Mouse (Mus musculus) kidney, embryonic 16.5 days (tissue): ENCODE data around the gene Cdc6. TPM values are rescaled to one million over a fixed set of nuclear protein-coding genes. Genes with fewer than 3 reads are reported as not detected.
A peak's percentile ranks its signal among the peaks of the same experiment; 100 is the strongest.
"Not testable (repeated sequence)": the region's sequence is repeated elsewhere in the genome, so short reads cannot be mapped to it uniquely, and the experiment has no call there.

Experiments
- ATAC-seq: fragments of 200-750 bp; cut with Nextera tagmentation; 2 replicates; pipeline ENCODE4 v1.8.0; 2017; ENCODE audit warnings: moderate TSS enrichment; ENCODE audit not compliant: low FRiP score, low TSS enrichment
- H3K27ac ChIP-seq: fragments of 300-500 bp; sonication (generic); 2 replicates; pipeline ENCODE4 v1.5.1; 2014; ENCODE audit warnings: low read length
- H3K27me3 ChIP-seq: fragments of 300-500 bp; sonication (generic); 2 replicates; pipeline ENCODE4 v1.6.1; 2014; ENCODE audit warnings: low read length, control low read depth, mixed read lengths; ENCODE audit not compliant: insufficient read depth
- H3K36me3 ChIP-seq: fragments of 300-500 bp; sonication (generic); 2 replicates; pipeline ENCODE4 v1.6.1; 2014; ENCODE audit warnings: low read length, control low read depth, mixed read lengths; ENCODE audit not compliant: insufficient read depth
- H3K4me1 ChIP-seq: fragments of 300-500 bp; sonication (generic); 2 replicates; pipeline ENCODE4 v1.6.1; 2014; ENCODE audit warnings: low read length, control low read depth, mixed read lengths; ENCODE audit not compliant: insufficient read depth
- H3K4me2 ChIP-seq: fragments of 300-500 bp; sonication (generic); replicated peaks from 2 replicates; pipeline ENCODE4 v1.6.1; 2014; ENCODE audit warnings: low read depth, low read length
- H3K4me3 ChIP-seq: fragments of 300-500 bp; sonication (generic); 2 replicates; pipeline ENCODE4 v1.5.1; 2014; ENCODE audit warnings: mild to moderate bottlenecking, low read length
- H3K9ac ChIP-seq: fragments of 300-500 bp; sonication (generic); replicated peaks from 2 replicates; pipeline ENCODE4 v1.6.1; 2014; ENCODE audit warnings: low read length
- H3K9me3 ChIP-seq: fragments of 300-500 bp; sonication (generic); 2 replicates; pipeline ENCODE4 v1.6.1; 2016; ENCODE audit warnings: low read length, control low read depth
- WGBS: fragments of 180-500 bp; shearing (Covaris S2); extraction: QIAGEN DNeasy Blood & Tissue Kit; methylation state at CpG from one replicate; pipeline ENCODE4 v1.1.7; 2014; 5-methylcytosine and 5-hydroxymethylcytosine counted together
- polyA plus RNA-seq: library from polyadenylated mRNA; unstranded; fragments of >200 nt; fragmentation: Nextera tagmentation; extraction: Ambion mirVana; gene quantifications from 2 replicates; pipeline ENCODE4 v1.2.1, GENCODE M21; 2015

The Cdc6 gene
- polyA plus RNA-seq, 1 experiment from 2014 or later: 36.2 TPM

- Histone ChIP-seq H3K27me3 (no peaks in the 10 kb centered on the region), H3K27ac (peak overlapping the region; percentile 62), H3K4me2 (no peak overlapping the region), H3K9ac (no peak overlapping the region), H3K4me1 (peaks cover 38% of the 10 kb centered on the region), H3K36me3 (peaks cover 10% of the 10 kb centered on the region), H3K9me3 (no peaks in the 10 kb centered on the region), H3K4me3 (no peak overlapping the region)
- no peak for ATAC-seq
- 57% methylated on average over 4 of the region's 4 CpGs for WGBS
Observed at GRCm38 (mm10) chr11:98905583-98905982, 2.0 kb upstream of the Cdc6 start.

- Histone ChIP-seq H3K4me2 (peak overlapping the region; percentile 97), H3K9ac (no peak overlapping the region; the same call in 1 of the 2 replicates), H3K27me3 (no peaks in the 10 kb centered on the region), H3K27ac (no peak overlapping the region), H3K4me1 (peaks cover 38% of the 10 kb centered on the region), H3K9me3 (no peaks in the 10 kb centered on the region), H3K4me3 (peak overlapping the region; percentile 66), H3K36me3 (peaks cover 5% of the 10 kb centered on the region; the same call in 1 of the 2 replicates)
- 59% methylated on average over 5 of the region's 5 CpGs for WGBS
- no peak for ATAC-seq
Observed at GRCm38 (mm10) chr11:98907063-98907436, 551 bp upstream of the Cdc6 start.

- WGBS: 38% methylated on average over 6 of the region's 6 CpGs
- Histone ChIP-seq H3K4me3 (no peak overlapping the region), H3K27ac (no peak overlapping the region), H3K4me1 (peaks cover 20% of the 10 kb centered on the region), H3K27me3 (no peaks in the 10 kb centered on the region), H3K36me3 (peaks cover 13% of the 10 kb centered on the region), H3K9ac (peak overlapping the region; percentile 57), H3K9me3 (no peaks in the 10 kb centered on the region), H3K4me2 (peak overlapping the region; percentile 97)
- ATAC-seq: no peak
Observed at GRCm38 (mm10) chr11:98909654-98910053, 2.1 kb downstream of the Cdc6 start.

DNA sequence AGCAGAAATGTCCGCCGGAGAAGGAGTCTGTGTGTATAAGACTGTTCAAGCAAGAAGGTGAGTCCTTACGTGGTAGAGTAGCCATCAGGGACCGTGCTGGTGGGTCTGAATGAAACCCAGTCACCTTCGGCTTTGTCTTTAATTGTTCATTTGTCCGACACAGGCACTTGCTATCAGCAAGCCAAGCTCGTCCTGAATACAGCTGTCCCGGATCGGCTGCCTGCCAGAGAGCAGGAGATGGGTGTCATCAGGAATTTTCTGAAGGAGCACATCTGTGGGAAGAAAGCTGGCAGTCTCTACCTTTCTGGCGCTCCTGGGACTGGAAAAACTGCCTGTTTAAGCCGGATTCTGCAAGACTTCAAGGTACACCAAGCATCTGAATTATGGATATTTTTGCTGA, 2.8 kb downstream of the Cdc6 start:
- H3K4me2 ChIP-seq: no peak overlapping the region
- no peak overlapping the region for H3K27ac ChIP-seq
- H3K9me3 ChIP-seq: no peaks in the 10 kb centered on the region
- peaks cover 20% of the 10 kb centered on the region for H3K4me1 ChIP-seq
- H3K4me3 ChIP-seq: no peak overlapping the region
- ATAC-seq: no peak
- WGBS: 89% methylated on average over 11 of the region's 11 CpGs
- H3K9ac ChIP-seq: no peak overlapping the region
- no peaks in the 10 kb centered on the region for H3K27me3 ChIP-seq
- peaks cover 19% of the 10 kb centered on the region for H3K36me3 ChIP-seq

- Histone ChIP-seq H3K4me1 (peaks cover 20% of the 10 kb centered on the region), H3K36me3 (peaks cover 27% of the 10 kb centered on the region), H3K4me3 (no peak overlapping the region), H3K9ac (no peak overlapping the region), H3K27ac (no peak overlapping the region), H3K9me3 (no peaks in the 10 kb centered on the region), H3K4me2 (no peak overlapping the region), H3K27me3 (no peaks in the 10 kb centered on the region)
- no peak for ATAC-seq
- 90% methylated on average over 5 of the region's 5 CpGs for WGBS
Observed at GRCm38 (mm10) chr11:98911498-98911897, 3.9 kb downstream of the Cdc6 start.

DNA sequence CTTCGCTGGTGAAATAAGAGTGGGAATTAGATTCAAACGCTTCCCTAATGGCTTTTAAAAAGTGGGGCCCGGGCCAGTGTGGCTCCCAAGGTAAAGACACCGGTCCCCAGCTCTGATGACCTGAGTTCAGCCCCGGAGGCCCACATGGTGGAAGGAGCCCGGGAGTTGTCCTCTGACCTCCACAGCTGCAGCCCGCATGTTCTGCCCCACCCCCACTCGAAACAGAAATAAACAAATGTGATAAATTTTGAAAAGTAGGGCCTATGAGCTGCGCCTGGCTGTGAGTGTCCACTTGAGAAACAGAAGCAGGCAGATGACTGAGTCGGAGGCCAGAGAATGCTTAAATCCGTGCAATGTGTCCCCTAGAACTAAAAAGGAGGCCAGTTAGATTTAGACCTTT, 6.6 kb downstream of the Cdc6 start:
- H3K4me1 ChIP-seq: peaks cover 7% of the 10 kb centered on the region
- no peaks in the 10 kb centered on the region for H3K9me3 ChIP-seq
- no peak overlapping the region for H3K4me2 ChIP-seq
- 65% methylated on average over 11 of the region's 11 CpGs for WGBS
- no peak for ATAC-seq
- H3K4me3 ChIP-seq: no peak overlapping the region
- no peak overlapping the region for H3K9ac ChIP-seq
- no peak overlapping the region for H3K27ac ChIP-seq
- peaks cover 44% of the 10 kb centered on the region for H3K36me3 ChIP-seq
- no peaks in the 10 kb centered on the region for H3K27me3 ChIP-seq

- not testable (repeated sequence) for H3K9me3 ChIP-seq, H3K4me1 ChIP-seq, H3K4me2 ChIP-seq, H3K9ac ChIP-seq, H3K4me3 ChIP-seq, H3K27ac ChIP-seq, H3K27me3 ChIP-seq, ATAC-seq
- H3K36me3 ChIP-seq: peaks cover 55% of the 10 kb centered on the region
- WGBS: 97% methylated on average over 3 of the region's 3 CpGs
Observed at GRCm38 (mm10) chr11:98916376-98916775, 8.8 kb downstream of the Cdc6 start.

- H3K4me3 ChIP-seq: no peak overlapping the region
- H3K27me3 ChIP-seq: no peaks in the 10 kb centered on the region
- peaks cover 7% of the 10 kb centered on the region; the same call in 1 of the 2 replicates for H3K4me1 ChIP-seq
- H3K36me3 ChIP-seq: peaks cover 55% of the 10 kb centered on the region
- ATAC-seq: no peak
- H3K4me2 ChIP-seq: no peak overlapping the region
- no peak overlapping the region for H3K9ac ChIP-seq
- H3K27ac ChIP-seq: 0 out of 2 replicates have a peak overlapping the region, but pooled peaks have one; percentile 16
- 65% methylated on average over 13 of the region's 13 CpGs for WGBS
- H3K9me3 ChIP-seq: no peaks in the 10 kb centered on the region
Observed at GRCm38 (mm10) chr11:98917428-98918005, 9.9 kb downstream of the Cdc6 start.

DNA sequence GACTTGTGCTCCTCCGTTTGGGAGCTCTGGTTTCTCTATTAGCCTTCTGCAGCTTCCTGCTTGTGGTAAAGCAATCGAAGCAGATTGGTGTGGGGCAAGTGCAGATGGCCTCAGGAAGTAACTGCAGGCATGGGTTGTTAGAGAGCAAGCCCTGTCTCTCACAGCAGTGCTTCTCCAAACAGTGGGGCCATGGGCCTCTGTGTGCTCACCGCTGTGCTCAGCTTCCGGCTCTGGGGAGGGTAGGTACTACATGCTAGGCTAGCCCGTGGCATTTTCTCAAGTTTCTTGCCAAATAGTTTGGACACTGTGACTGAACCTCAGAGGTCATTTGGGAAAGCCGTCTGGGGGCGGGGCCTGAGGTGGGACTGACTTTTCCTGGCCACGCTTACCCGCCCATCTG, 10.6 kb downstream of the Cdc6 start:
- Histone ChIP-seq H3K4me1 (peaks cover 13% of the 10 kb centered on the region), H3K9ac (no peak overlapping the region), H3K4me3 (no peak overlapping the region), H3K27ac (0 out of 2 replicates have a peak overlapping the region, but pooled peaks have one; percentile 16), H3K36me3 (peaks cover 55% of the 10 kb centered on the region), H3K4me2 (no peak overlapping the region), H3K27me3 (no peaks in the 10 kb centered on the region), H3K9me3 (no peaks in the 10 kb centered on the region)
- ATAC-seq: no peak
- WGBS: 51% methylated on average over 9 of the region's 9 CpGs

GRCm38 (mm10) chr11:98919009-98919408, 11.4 kb downstream of the Cdc6 start:
- Histone ChIP-seq H3K4me1 (peaks cover 21% of the 10 kb centered on the region), H3K27me3 (no peaks in the 10 kb centered on the region), H3K4me3 (no peak overlapping the region), H3K27ac (no peak overlapping the region), H3K9ac (no peak overlapping the region), H3K4me2 (no peak overlapping the region), H3K36me3 (peaks cover 53% of the 10 kb centered on the region), H3K9me3 (no peaks in the 10 kb centered on the region)
- 96% methylated on average over 11 of the region's 11 CpGs for WGBS
- ATAC-seq: no peak
